Mouse (Mus musculus): ENCODE results near the gene Rsrc2.

Gene Rsrc2

DNA sequence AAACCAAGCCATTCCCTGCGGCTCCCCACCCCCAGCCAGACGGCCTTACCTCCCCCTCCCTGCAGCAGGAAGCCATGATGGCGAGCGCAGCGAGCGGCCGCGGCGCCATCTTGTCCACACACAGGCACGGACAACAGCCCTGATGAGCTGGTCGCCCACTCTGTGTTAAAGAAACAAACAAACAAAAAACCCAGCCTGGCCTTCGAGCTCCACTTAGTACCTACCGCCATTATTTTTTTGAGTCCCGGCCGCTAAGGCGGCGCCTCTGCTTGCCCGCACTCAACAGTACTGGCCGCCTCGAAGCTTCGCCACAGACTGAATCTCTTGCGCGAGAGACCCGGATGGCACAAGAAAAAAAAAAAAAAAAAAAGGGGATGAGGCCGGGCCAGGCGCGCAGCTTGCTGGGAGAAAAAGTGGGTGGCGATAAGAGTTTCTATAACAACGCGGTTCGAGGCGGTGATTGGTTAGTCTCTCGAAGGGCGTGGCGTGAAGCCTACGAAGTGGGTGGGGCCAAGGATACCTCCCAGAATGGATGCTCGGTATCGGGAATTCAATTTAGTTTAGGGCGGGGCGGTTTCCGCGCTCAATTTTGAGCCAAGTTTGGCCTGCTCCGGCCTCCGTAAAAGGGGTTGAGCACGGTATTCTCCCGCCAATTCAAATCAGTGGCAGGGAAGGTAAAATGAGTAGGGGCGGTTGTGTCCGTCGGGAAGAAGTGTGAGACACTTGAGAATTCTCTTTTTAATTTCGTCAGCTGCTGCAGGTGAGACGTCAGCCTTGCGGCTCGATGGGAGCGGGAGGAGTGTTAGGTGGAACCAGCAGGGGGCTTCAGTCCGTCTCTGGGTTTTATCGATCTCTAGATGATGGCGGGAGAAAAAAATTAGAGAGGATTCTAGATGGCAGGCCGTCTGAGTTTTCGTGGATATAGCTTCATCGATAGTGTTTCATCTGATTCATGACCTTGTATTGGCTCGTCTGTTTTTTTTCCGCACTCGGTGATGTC lies at the start of gene Rsrc2, which contains the start of gene Kntc1:
Gene Rsrc2 (minus strand): TSS at position 350 of the 1,000 bp plus-strand sequence.
Gene Kntc1 (plus strand): TSS at position 652 of the 1,000 bp plus-strand sequence.
- TF ChIP-seq GATA4 (IDR thresholded peaks at IDR 0.05; ENCODE audit: insufficient replicate concordance, low read length): 0 out of 2 replicates have a peak, but pooled peaks have one; percentile 86

DNA sequence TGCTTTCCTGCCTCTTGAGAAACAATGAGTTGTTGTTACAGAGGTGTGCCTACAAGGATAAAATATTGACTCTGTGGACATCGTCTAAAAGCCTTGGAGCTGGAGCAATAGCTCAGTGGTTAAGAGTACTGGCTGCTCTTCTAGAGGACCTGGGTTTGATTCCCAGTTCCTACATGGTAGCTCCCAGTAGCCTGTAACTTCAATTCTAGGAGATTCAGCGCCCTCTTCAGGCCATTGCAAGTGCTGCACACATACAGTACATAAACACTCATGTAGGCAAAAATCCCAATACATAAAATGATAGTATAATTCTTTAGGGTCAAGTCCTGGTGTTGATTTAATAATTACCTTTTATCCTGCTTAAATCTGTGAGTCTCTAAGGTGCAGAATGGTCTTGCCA lies 43.9 kb upstream of the Rsrc2 start:
- no peak for TF ChIP-seq GATA4 (IDR thresholded peaks at IDR 0.05; ENCODE audit: insufficient replicate concordance, low read length)

DNA sequence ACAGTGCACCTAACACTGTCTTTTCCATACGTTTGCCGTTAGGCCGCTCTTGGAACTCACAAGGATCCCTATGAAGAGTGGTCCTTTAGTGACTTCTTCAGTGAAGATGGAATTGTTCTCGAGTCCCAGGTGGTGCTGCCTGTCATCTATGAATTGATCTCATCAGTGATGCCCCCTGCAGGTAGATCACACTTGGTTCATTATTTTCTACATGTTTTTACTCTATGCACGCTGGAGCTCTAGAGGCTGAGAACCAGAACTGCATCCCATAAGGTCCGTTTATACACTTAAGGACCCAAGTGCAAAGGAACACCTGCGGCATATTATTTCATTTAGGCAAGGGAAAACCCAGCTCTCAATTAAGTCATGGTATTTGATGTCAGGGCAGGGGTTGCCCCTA lies 39.8 kb upstream of the Rsrc2 start:
- TF ChIP-seq GATA4 (IDR thresholded peaks at IDR 0.05; ENCODE audit: insufficient replicate concordance, low read length): no peak

DNA sequence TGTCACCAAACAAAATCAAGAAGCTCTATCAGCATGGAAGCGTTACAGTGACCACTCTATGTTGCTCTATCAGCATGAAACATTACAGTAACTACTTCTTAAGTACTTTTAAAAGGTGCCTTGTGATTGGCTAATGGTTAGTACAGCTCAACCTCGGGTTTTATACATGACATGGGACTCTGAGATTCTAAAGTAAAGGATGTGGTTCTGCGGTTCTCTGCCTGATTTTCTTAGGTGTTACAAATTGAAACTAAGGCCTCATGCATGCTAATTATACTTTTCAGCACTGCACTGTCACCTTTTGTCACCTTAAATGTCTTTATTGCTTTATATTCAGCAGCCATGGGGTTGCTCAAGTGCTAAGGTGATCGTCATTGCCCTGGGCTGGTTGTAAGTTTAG lies 32.6 kb upstream of the Rsrc2 start:
- TF ChIP-seq GATA4 (IDR thresholded peaks at IDR 0.05; ENCODE audit: insufficient replicate concordance, low read length): no peak

DNA sequence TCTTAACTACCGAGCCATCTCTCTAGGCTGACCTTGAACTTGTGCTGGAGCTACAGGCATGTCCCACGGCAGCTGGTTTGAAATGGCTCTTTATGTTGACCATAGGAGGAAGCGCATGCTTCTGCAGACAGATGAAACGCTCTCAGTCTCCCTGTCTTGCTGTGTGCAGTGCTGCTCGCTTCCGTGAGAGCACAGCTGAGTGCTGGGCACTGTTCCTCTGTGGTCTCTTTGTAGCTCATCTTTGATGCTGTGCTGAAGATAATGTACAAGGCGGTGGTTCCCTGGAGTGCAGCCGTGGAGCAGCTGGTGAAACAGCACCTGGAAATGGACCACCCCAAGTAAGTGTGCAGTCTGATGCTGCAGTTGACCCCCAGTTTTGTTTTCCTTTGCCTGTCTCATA lies 31.5 kb upstream of the Rsrc2 start:
- no peak for TF ChIP-seq GATA4 (IDR thresholded peaks at IDR 0.05; ENCODE audit: insufficient replicate concordance, low read length)

DNA sequence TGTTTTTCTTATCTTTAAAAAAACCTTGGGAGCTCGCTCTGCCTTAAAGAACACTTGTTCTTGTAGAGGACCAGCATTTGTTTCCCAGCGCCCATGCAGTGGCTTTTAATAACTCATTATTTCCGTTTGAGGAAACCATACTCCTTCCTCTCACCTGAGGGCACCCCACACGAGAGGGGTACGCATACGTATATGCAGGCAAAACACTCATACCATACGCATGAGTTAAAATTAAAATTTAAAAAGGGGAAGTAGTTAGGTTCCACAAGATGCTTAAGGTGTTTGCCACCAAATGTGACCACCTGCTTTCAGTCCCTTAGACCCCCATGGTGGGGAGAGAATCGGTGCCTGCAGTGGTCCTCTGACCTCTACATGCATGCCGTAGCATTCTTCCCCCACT lies 24.2 kb upstream of the Rsrc2 start:
- no peak for TF ChIP-seq GATA4 (IDR thresholded peaks at IDR 0.05; ENCODE audit: insufficient replicate concordance, low read length)

DNA sequence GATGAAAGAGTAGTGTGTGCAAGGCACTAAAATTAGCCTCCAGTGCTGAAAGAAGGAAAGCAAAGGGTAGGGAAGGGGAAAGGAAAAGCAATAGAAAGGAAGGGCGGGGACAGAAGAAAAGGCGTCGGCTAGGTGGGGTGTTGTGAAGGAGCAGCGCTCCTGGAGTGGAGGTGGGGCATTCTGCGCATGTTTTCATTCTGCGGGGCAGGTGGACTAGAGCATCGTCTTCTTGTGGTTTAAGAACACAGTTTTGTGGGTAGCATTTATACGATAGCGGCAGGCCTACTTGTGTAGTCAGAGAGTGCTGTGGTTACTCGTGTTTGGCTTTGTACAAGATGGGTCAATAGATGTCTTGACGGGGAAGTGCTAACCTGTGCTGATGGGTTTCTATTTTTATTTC lies 16.3 kb upstream of the Rsrc2 start:
- TF ChIP-seq GATA4 (IDR thresholded peaks at IDR 0.05; ENCODE audit: insufficient replicate concordance, low read length): no peak

DNA sequence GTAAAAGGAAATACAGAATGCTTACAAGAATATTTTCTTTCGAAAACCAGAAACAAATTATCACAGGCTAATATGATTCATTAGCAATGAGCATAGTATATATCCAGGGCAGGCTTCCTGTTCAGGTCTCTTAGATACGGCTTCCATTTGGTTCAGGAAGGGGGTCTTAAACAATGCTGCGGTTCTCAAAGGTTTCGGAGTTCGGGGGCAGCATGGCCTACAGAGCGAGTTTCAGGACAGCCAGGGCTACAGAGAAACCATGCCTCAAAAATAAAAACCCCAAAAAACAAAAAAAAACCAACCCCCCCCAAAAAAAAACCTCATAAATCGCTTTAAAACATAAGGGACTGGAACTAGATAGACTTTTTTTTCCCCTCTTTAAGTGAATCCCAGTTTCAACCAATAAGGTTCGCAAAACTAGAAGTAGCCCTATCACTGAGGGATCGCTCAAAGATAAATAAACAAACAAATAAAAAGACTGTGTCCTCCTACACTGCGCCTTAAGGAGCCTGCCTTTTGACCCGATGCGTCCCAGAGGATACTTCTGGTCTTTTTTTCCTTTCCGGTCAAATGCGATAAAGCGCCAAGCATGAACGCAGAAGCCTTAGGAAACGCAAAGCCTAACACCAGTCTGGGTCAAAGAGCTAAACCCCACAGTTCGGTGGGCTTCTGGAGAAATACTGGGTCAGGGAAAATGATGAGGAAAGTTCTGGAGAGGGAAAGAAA lies 712 bp downstream of the Rsrc2 start:
- TF ChIP-seq GATA4 (IDR thresholded peaks at IDR 0.05; ENCODE audit: insufficient replicate concordance, low read length): no peak

DNA sequence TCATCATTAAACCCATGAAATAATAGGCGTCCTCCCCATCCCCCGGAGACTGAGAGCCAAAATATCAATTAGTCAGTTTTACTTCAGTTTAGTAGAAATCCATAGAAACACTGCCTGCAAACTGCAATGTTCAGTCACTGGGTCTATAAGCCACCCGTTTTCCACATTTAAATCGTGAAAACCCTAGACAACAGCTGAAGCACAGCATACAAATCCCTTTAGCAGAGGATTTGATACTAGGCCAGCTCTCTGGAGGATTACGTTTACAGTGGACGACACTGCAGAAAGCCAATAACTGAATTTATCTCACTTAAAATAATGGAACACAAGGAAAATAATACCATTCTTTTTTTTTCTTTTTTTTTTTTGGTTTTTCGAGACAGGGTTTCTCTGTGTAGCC lies 1.6 kb downstream of the Rsrc2 start:
- TF ChIP-seq GATA4 (IDR thresholded peaks at IDR 0.05; ENCODE audit: insufficient replicate concordance, low read length): no peak

DNA sequence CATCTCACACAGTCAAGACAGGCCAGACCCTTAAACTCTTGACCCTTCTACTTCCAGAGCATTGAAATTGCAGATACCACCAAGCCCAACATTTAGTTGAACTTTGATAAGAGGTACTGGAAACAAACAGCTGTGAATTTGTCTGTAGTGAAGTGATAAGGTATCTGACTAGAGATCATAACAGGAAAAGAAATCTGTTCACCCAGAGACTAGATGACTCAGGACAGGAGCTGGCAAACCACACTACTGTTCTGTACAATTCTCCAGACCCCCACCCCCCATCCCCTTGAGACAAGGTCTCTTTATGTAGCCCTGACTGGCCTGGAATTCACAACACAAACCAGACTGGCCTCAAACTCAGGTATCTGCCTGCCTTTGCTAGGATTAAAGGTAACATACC lies 3.0 kb downstream of the Rsrc2 start:
- no peak for TF ChIP-seq GATA4 (IDR thresholded peaks at IDR 0.05; ENCODE audit: insufficient replicate concordance, low read length)

DNA sequence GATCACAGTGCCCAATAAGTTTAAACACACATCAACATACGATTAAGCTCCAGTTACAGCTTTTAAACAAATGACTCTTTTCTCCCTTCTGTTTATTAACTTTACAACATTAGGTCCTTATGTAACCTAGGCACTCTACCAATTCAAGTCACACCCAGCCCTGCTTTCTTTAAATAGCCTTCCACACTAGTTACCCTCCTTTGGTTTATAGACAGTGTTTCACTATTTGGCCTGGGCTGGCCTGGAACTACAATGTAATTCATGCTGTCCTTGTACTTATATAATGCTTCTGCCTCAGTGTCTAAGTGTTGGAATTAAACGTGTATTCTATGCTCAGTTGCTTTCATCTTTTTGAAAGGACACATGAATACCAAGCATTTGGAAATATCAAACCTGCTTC lies 4.9 kb downstream of the Rsrc2 start:
- no peak for TF ChIP-seq GATA4 (IDR thresholded peaks at IDR 0.05; ENCODE audit: insufficient replicate concordance, low read length)

DNA sequence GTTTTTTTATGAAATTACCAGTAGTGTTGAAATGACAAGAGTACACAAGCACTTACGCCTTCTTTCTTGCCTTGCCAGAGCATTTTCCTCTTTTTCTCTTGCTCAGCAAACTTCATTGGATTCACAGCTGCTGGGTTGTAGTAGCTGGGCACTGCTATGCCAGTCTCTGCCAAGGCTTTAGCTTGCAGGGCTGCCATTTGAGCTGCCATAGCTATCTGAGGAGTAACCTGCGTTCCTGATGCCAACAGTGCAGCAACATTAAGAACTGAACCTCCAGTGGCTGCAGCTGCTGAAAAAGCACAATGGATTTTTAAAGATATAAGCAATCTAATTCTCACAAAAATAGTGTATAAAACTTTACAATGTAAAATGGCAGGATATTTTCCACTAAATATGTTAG lies 18.2 kb downstream of the Rsrc2 start:
- TF ChIP-seq GATA4 (IDR thresholded peaks at IDR 0.05; ENCODE audit: insufficient replicate concordance, low read length): no peak

DNA sequence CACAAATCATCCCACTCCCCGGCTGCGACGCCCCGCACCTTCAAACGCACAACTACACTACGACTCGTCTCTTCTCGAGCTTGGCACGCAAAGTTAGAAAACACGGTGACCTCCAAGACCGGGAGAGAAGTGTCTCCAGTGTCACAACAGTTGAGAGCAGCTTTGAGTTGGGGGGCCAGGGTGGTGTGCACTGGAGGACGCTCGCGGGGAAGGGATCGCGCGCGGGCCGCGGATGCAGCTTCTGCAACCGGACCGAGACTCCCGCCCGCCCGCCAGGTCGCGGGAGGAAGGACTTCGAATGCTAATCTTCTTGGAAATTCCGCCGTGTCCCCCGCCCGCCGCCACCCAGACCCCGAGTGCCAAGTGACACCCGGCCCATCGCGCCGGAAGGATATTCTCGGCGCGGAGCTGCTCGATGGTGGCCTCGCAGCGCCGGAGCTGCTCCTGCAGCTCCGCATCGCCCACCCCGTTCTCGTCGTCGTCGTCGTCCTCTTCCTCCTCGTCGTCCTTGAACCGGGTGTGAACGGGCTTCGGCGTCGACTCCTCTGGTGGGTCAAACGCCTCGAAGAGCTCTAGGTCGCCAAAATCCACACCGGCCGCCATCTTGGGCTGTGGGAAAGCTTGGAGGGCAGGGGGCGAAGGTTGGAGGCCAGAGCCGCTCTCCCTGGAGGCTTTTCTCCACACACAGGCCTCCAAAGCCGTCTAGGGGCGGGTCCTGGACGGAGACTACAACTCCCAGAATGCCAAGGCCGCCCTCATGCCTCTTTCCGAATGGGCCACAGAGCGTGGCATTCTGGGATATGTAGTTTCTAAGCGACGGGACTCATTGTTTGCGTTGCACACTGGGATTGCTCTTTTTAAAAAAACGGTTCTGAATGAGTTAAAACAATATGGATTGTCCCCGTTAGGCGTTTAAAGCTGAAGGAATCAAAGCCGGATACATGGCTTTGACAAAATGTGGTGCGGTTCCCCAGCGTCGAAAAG lies 28.6 kb downstream of the Rsrc2 start, which contains the start of gene Zcchc8:
Gene Zcchc8 (minus strand): TSS at position 773 of the 984 bp plus-strand sequence.
- TF ChIP-seq GATA4 (IDR thresholded peaks at IDR 0.05; ENCODE audit: insufficient replicate concordance, low read length): peak; percentile 40; the same call in 1 of the 2 replicates

DNA sequence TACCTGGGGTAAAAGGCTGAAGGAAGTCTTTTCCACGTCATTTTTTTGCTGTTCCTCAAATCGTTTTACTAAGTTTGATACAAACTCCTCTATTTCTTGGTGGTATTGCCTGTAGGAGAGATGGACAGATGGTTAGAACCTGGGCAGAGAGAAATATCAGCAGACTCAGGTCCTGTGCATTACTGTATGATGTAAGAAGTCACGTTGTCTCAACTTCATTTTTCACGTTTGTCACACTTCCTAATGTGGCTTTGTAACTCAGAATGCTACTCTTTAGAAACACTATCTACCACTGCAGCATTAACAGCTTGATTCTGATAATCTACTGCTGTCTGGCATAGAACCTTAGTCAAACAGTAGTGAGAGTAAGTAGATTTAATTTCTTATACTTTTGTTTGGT lies 34.6 kb downstream of the Rsrc2 start:
- no peak for TF ChIP-seq GATA4 (IDR thresholded peaks at IDR 0.05; ENCODE audit: insufficient replicate concordance, low read length)

DNA sequence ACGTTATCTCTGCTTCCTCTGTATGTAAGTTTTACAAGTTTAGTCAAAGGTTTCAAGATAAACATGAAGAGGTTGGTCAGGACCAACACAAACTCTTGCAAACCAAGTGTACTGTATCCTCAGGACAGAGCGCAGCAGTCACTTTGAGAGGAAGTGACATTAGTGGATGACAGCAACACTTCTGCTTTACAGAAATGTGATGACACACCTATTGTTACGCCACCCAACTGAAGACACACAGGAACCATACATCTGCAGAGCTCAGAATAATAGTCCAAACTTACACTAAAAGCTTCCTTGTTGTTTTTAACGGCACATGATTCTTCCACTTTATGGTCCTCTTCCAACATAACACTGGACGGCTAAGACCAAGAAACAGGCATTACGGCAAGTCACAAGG lies 35.4 kb downstream of the Rsrc2 start:
- no peak for TF ChIP-seq GATA4 (IDR thresholded peaks at IDR 0.05; ENCODE audit: insufficient replicate concordance, low read length)
